Mouse (Mus musculus) forebrain, postnatal 0 days (tissue): ENCODE measurements at regions not wholly inside any gene's neighbourhood (a gene's known extent, or its start where the extent isn't known, plus 50 kb on each side); places are given as distances from the start of the nearest gene placed in this dataset.

ENCODE experiments used
- ATAC-seq: fragments of 200-750 bp; cut with Nextera tagmentation; 2 replicates; pipeline ENCODE4 v1.8.0; 2017; ENCODE audit warnings: mild to moderate bottlenecking, moderate library complexity
- DNase-seq: peaks from one replicate; pipeline ENCODE4 v3.0.0-alpha.2; 2015
- H3K27ac ChIP-seq: fragments of 300-500 bp; sonication (generic); 2 replicates; pipeline ENCODE4 v1.5.1; 2014; ENCODE audit warnings: low read depth, mild to moderate bottlenecking, antibody characterized with exemption, low read length, moderate library complexity, mixed read lengths
- H3K27me3 ChIP-seq: fragments of 300-500 bp; sonication (generic); 2 replicates; pipeline ENCODE4 v1.6.1; 2014; ENCODE audit warnings: mild to moderate bottlenecking, low read length, mixed read lengths; ENCODE audit not compliant: insufficient read depth
- H3K36me3 ChIP-seq: fragments of 300-500 bp; sonication (generic); 2 replicates; pipeline ENCODE4 v1.6.1; 2014; ENCODE audit warnings: mild to moderate bottlenecking, moderate library complexity; ENCODE audit not compliant: insufficient read depth
- H3K4me1 ChIP-seq: fragments of 300-500 bp; sonication (generic); 2 replicates; pipeline ENCODE4 v1.6.1; 2014; ENCODE audit warnings: antibody characterized with exemption; ENCODE audit not compliant: insufficient read depth
- H3K4me2 ChIP-seq: fragments of 300-500 bp; sonication (generic); 2 replicates; pipeline ENCODE4 v1.6.1; 2014; ENCODE audit warnings: low read depth, mild to moderate bottlenecking, moderate library complexity
- H3K4me3 ChIP-seq: fragments of 300-500 bp; sonication (generic); 2 replicates; pipeline ENCODE4 v1.5.1; 2014; ENCODE audit warnings: low read depth, low read length, mixed read lengths
- H3K9ac ChIP-seq: fragments of 300-500 bp; sonication (generic); 2 replicates; pipeline ENCODE4 v1.6.1; 2014; ENCODE audit warnings: mild to moderate bottlenecking
- H3K9me3 ChIP-seq: fragments of 300-500 bp; sonication (generic); 2 replicates; pipeline ENCODE4 v1.6.1; 2016; ENCODE audit warnings: low read length
- CTCF ChIP-seq: sonication (generic); IDR thresholded peaks from 2 replicates; pipeline ENCODE4 v1.5.1; 2016; ENCODE audit warnings: antibody characterized with exemption, control low read depth, low read depth
- WGBS: fragments of 180-500 bp; shearing (Covaris S2); extraction: QIAGEN DNeasy Blood & Tissue Kit; methylation state at CpG from one replicate; pipeline ENCODE4 v1.1.7; 2014; 5-methylcytosine and 5-hydroxymethylcytosine counted together

DNA sequence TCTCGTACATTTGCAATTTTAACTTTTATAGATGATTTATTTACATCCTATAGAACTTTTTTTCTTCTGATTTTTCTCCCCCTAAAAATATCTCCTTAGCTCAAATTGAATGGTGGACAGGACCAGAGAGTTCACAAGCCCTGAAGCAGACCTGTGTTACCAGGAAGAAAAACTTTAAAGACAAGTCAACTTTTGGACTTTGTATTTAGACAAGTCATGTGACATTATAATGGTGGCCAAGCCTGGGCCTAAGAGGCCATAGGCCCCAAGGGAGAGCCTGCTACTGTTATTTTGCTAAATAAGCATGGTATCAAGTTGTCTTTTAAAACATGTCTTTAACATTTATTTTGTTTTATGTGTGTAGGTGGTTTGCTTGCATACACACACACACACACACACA is 102.7 kb downstream of the Banf2 start:
- ATAC-seq: no peak
- H3K36me3 ChIP-seq: no peaks in the 10 kb centered on the region
- no peak for DNase-seq
- H3K9ac ChIP-seq: no peak overlapping the region
- peaks cover 2% of the 10 kb centered on the region; the same call in 1 of the 2 replicates for H3K9me3 ChIP-seq
- no peak for TF ChIP-seq CTCF
- no peak overlapping the region for H3K4me2 ChIP-seq
- no peaks in the 10 kb centered on the region for H3K27me3 ChIP-seq
- no peaks in the 10 kb centered on the region for H3K4me1 ChIP-seq
- H3K4me3 ChIP-seq: no peak overlapping the region
- H3K27ac ChIP-seq: no peak overlapping the region
- 92% methylated on average over 1 of the region's 1 CpGs for WGBS

DNA sequence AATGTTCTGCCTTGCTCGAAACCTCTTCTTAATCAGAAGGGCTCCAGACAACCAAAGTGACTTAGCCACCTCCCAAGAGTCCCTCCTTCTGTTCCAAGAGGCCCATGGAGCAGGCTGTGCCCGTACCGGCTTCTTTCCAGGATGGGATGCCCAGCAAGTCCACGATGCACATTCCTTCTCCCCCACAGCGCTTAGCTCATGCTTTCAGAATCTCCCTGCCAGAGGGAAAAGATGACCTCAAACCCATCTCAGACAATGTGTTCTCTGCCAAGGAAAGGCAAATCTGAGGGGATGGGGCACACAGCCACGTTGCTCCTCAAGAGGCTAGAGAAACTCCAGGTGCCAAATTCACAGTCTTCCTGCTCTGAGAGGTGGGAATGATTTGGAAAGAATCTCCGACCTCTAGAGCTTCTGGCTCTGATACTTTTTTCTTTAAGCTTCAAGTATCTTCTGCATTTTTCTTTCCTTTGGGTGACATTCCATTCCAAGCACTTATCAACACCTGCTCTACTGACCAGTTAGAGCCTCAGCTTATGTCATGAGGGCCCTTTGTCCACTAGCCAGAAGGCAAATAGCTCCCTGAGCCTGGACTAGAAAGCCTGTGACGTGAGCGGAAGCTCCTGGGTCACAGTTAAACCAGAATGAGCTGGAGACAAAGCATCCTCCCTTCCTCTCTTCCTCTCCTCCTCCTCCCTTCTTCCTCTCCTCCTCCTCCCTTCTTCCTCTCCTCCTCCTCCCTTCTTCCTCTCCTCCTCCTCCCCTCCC is 110.9 kb downstream of the Banf2 start:
- 82% methylated on average over 9 of the region's 9 CpGs for WGBS

DNA sequence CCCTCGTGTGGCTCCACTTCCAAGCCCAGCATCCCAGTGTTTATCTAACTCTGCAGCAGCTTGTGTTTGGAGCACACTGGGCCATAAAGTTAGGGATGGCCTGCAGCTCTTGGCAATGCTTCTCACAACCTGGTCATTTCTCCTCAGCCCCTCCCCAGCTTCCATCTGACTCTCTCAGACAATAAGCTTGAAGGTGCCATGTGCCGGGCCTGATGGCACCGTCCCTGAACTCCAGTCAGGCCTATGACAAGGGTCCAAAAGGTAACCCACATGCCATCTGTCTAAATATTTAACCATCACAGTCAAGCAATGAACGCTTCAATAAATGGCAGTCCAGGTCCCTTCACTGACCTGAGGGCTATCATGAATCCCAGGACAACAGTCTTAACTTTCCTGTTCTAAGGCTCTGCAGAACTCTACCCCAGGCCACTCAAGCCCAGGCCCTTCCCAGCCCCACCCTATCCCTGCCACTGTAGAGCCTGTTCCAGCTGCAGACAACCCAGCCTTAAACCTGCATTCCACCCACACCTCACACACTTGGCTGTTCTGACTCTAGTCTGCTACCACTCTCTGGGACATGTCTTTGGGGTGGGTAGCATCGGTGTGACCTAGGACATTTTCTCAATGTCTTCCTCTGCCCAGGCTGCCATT is 111.8 kb downstream of the Banf2 start:
- H3K4me2 ChIP-seq: no peak overlapping the region
- TF ChIP-seq CTCF: no peak
- H3K4me1 ChIP-seq: no peaks in the 10 kb centered on the region
- whole genome bisulfite sequencing: 90% methylated on average over 5 of the region's 5 CpGs
- ATAC-seq (no peak), DNase-seq (no peak)
- H3K9ac ChIP-seq: no peak overlapping the region
- no peaks in the 10 kb centered on the region for H3K9me3 ChIP-seq
- no peak overlapping the region for H3K4me3 ChIP-seq
- no peak overlapping the region for H3K27ac ChIP-seq
- H3K27me3 ChIP-seq: no peaks in the 10 kb centered on the region
- no peaks in the 10 kb centered on the region for H3K36me3 ChIP-seq

More for the DNA sequence above, 110.9 kb downstream of the Banf2 start:
- Histone ChIP-seq H3K4me2 (no peak overlapping the region), H3K4me3 (no peak overlapping the region), H3K9ac (no peak overlapping the region), H3K27me3 (no peaks in the 10 kb centered on the region), H3K27ac (no peak overlapping the region), H3K36me3 (no peaks in the 10 kb centered on the region), H3K4me1 (no peaks in the 10 kb centered on the region), H3K9me3 (no peaks in the 10 kb centered on the region)
- DNase-seq: no peak
- TF ChIP-seq CTCF: no peak
- no peak for ATAC-seq

DNA sequence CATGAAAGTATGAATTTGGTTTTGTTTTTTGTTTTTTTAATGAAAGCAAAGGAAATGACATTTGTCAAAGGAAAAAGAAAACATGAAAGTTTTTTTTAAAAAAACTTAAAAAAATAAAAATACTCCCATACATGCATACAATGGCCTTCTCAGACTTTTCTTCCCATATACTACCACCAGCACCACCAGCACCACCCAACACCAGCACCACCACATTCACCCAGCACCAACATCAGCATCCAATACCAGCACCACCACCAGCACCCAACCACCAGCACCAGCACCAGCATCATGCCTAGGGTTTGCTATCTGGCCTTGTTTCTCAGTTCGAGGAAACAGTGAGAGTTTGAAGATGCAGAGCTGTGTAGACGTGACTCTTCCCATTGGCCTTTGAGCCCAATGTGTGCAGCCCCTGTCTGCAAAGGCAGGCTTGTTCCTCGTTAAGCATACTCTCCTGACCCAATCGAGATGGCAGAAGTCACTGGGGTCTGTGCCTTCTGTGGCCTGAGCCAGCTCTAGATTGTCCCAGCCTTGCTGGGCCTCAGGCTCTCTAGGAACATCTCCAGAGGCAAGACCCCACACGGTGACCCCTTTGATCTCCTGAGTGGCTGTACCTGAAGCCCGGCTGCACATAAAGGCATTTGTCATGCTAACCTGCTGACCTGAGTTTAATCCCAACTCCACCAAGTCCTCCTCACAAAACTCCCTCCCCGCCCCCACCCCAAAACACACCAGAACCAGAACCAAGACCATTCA is 113.8 kb upstream of the Mgme1 start:
- Histone ChIP-seq H3K4me1 (no peaks in the 10 kb centered on the region), H3K9ac (no peak overlapping the region), H3K4me2 (no peak overlapping the region), H3K9me3 (no peaks in the 10 kb centered on the region), H3K4me3 (no peak overlapping the region), H3K27me3 (peaks cover 9% of the 10 kb centered on the region), H3K36me3 (no peaks in the 10 kb centered on the region), H3K27ac (no peak overlapping the region)
- WGBS: 39% methylated on average over 7 of the region's 7 CpGs
- DNase-seq (no peak), ATAC-seq (no peak)
- no peak for TF ChIP-seq CTCF

DNA sequence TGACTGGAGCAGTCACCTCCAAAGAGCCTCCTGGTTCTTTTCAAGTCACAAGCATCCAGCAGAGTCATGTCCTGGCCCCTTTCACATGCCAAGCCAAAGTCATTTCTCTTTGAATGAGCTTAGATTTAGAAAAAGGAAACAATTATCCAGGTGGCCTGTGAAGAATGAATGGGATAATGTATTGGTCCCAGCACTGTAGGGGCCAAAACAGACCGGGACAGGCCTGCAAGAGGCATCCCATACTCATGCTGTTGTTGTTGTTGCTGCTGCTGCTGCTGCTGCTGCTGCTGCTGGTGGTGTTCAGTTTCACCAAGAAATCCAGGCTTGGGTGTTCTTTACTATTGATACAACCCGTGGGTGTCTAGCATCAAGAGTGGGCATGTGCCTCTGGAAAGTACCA is 113.1 kb upstream of the Mgme1 start:
- DNase-seq: no peak
- Histone ChIP-seq H3K36me3 (no peaks in the 10 kb centered on the region), H3K27ac (no peak overlapping the region), H3K4me3 (no peak overlapping the region), H3K9me3 (no peaks in the 10 kb centered on the region), H3K27me3 (peaks cover 9% of the 10 kb centered on the region), H3K4me2 (no peak overlapping the region), H3K9ac (no peak overlapping the region), H3K4me1 (no peaks in the 10 kb centered on the region)
- 12% methylated on average over 2 of the region's 2 CpGs for WGBS
- no peak for TF ChIP-seq CTCF
- ATAC-seq: no peak

DNA sequence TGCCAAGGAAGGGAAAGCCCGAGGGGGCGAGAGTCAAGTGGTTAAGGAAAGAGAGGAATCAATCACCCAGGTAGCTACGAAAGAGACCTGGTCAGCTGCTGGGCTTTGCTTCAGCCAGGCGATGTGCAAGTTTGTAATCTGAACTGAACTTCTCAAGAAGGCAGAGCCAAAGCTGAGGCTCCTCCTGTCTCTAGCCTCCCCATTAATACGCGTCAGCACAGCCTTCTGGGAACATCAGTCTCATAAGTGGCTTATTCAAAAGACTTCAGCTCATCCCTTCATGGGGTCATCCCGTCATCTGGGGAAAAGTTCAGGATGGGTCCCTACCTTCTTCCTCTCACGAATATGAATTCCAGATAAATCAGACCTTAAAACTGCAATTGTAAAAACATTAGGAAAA is 112.2 kb upstream of the Mgme1 start:
- no peak overlapping the region for H3K9ac ChIP-seq
- no peaks in the 10 kb centered on the region for H3K4me1 ChIP-seq

More for the DNA sequence above, 112.2 kb upstream of the Mgme1 start:
- peaks cover 9% of the 10 kb centered on the region for H3K27me3 ChIP-seq
- no peaks in the 10 kb centered on the region for H3K36me3 ChIP-seq
- no peaks in the 10 kb centered on the region for H3K9me3 ChIP-seq
- DNase-seq (no peak), ATAC-seq (no peak)
- WGBS: 47% methylated on average over 8 of the region's 8 CpGs
- H3K4me3 ChIP-seq: no peak overlapping the region
- TF ChIP-seq CTCF: no peak
- H3K4me2 ChIP-seq: no peak overlapping the region
- H3K27ac ChIP-seq: no peak overlapping the region
